Mouse (Mus musculus) liver, embryonic 14.5 days (tissue): ENCODE measurements around the gene Dtx4. TPM values are rescaled to one million over a fixed set of nuclear protein-coding genes. Genes with fewer than 3 reads are reported as not detected.

Experiments
- ATAC-seq: fragments of 200-750 bp; cut with Nextera tagmentation; 2 replicates; pipeline ENCODE4 v1.8.0; 2017; ENCODE audit warnings: moderate number of reproducible peaks, mild to moderate bottlenecking, moderate library complexity; ENCODE audit not compliant: insufficient read depth
- DNase-seq, 3 experiments: peaks; one replicate each; pipeline ENCODE4 v3.0.0-alpha.2; 2012 to 2013; ENCODE audit warnings: low read depth in 3 of 3, low spot score in 3 of 3
- H3K27ac ChIP-seq: fragments of 300-500 bp; sonication (generic); 2 replicates; pipeline ENCODE4 v1.5.1; 2014; ENCODE audit warnings: moderate library complexity, mild to moderate bottlenecking, control low read depth, inconsistent platforms
- H3K27me3 ChIP-seq: fragments of 300-500 bp; sonication (generic); 2 replicates; pipeline ENCODE4 v1.6.1; 2014; ENCODE audit warnings: mild to moderate bottlenecking, low read length, moderate library complexity; ENCODE audit not compliant: control insufficient read depth, insufficient read depth
- H3K36me3 ChIP-seq: fragments of 300-500 bp; sonication (generic); replicated peaks from 2 replicates; pipeline ENCODE4 v1.6.1; 2014; ENCODE audit warnings: low read depth; ENCODE audit not compliant: control insufficient read depth, insufficient read depth
- H3K4me1 ChIP-seq, 2 experiments: fragments of 200-500 bp in 1 of 2; fragments of 300-500 bp in 1 of 2; sonication (generic) in 1 of 2; replicated peaks; 2 replicates each; pipeline ENCODE4 v1.6.1; 2012 to 2014; ENCODE audit warnings: antibody characterized with exemption in 1 of 2, inconsistent platforms in 1 of 2, low read length in 1 of 2; ENCODE audit not compliant: control insufficient read depth in 2 of 2, insufficient read depth in 2 of 2
- H3K4me2 ChIP-seq: fragments of 300-500 bp; sonication (generic); 2 replicates; pipeline ENCODE4 v1.6.1; 2014; ENCODE audit warnings: low read depth, mild to moderate bottlenecking, control low read depth, moderate library complexity
- H3K4me3 ChIP-seq, 2 experiments: fragments of 200-500 bp in 1 of 2; fragments of 300-500 bp in 1 of 2; sonication (generic) in 1 of 2; 2 replicates each; pipeline ENCODE4 v1.5.1; 2012 to 2014; ENCODE audit warnings: low read depth in 2 of 2, low read length in 2 of 2, mild to moderate bottlenecking in 2 of 2, control low read depth in 1 of 2, inconsistent platforms in 1 of 2, moderate library complexity in 1 of 2; ENCODE audit not compliant: insufficient read depth in 1 of 2
- H3K9ac ChIP-seq: fragments of 300-500 bp; sonication (generic); replicated peaks from 2 replicates; pipeline ENCODE4 v1.6.1; 2014; ENCODE audit warnings: mild to moderate bottlenecking, control low read depth, moderate library complexity
- H3K9me3 ChIP-seq: fragments of 300-500 bp; sonication (generic); 2 replicates; pipeline ENCODE4 v1.6.1; 2016; ENCODE audit warnings: low read length, mixed read lengths; ENCODE audit not compliant: control insufficient read depth
- CTCF ChIP-seq: IDR thresholded peaks from 2 replicates; pipeline ENCODE4 v1.5.1; 2016; ENCODE audit warnings: antibody characterized with exemption, low read depth, control low read depth
- EP300 ChIP-seq: IDR thresholded peaks from 2 replicates; pipeline ENCODE4 v1.6.1; 2016; ENCODE audit warnings: antibody characterized with exemption, low read depth
- WGBS: fragments of 180-500 bp; shearing (Covaris S2); extraction: QIAGEN DNeasy Blood & Tissue Kit; methylation state at CpG from one replicate; pipeline ENCODE4 v1.1.7; 2014; ENCODE audit not compliant: insufficient replicate concordance; 5-methylcytosine and 5-hydroxymethylcytosine counted together
- polyA plus RNA-seq, 2 experiments: library from polyadenylated mRNA; depleted of rRNA in 1 of 2; stranded (reverse) in 1 of 2; unstranded in 1 of 2; fragments of >200 nt; fragmentation: Nextera tagmentation in 1 of 2; extraction: Ambion mirVana in 1 of 2; gene quantifications; 2 replicates each; pipeline versions ENCODE4 v1.2.1 to v1.2.3; 2012 to 2014

Dtx4 gene
- polyA plus RNA-seq, 2 experiments = 1.5 to 1.6 TPM

DNA sequence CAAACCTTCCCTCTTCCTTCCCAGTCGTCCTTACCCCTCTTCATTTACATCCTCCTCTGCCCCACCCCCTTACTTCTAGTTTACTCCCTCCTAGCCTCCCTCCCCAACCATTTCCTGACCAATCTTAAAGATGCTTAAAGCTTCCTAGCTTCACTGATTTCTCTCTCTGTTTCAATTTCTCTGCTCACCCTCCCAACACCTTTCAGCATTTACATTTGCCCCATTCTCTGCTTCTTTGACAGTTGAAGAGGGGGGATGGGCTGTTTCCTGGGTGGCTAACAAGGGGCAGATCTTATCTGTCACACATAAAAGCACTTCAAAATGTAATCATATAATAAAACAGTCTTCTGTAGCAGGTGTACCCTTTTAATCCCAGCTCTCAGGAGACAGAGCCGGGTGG, 40.4 kb upstream of the Dtx4 start:
- Histone ChIP-seq H3K4me3 (no peak overlapping the region), H3K9ac (no peak overlapping the region), H3K27ac (no peak overlapping the region), H3K9me3 (no peaks in the 10 kb centered on the region), H3K4me2 (no peak overlapping the region), H3K27me3 (no peaks in the 10 kb centered on the region), H3K36me3 (no peaks in the 10 kb centered on the region), H3K4me1 (no peaks in the 10 kb centered on the region)
- TF ChIP-seq CTCF (no peak), EP300 (no peak)
- WGBS = 13% methylated on average over 2 of the region's 2 CpGs
- ATAC-seq = no peak
- no peak for DNase-seq

DNA sequence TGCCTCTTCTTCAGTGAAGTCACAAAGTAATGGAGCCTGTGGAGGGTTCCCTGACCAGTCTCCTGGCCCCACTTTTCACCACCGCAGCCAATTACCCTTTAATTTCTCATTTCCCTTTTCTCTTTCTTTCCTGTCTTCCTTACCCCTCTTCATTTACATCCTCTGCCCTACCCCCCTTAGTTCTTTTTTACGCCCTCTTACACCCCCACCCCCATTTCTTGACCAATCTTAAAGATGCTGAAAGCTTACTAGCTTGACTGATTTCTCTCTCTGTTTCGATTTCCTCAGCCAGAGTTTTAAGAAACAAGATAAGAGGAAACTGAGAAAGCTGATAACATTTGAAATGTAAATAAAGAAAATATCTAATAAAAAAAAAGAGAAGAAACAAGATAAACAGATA, 39.5 kb upstream of the Dtx4 start:
- no peaks in the 10 kb centered on the region for H3K4me1 ChIP-seq
- TF ChIP-seq EP300 (no peak), CTCF (no peak)
- no peak overlapping the region for H3K4me3 ChIP-seq
- H3K27ac ChIP-seq = no peak overlapping the region
- no peak overlapping the region for H3K4me2 ChIP-seq
- DNase-seq (no peak), ATAC-seq (no peak)
- H3K9ac ChIP-seq = no peak overlapping the region
- H3K36me3 ChIP-seq = no peaks in the 10 kb centered on the region
- H3K9me3 ChIP-seq = no peaks in the 10 kb centered on the region
- no peaks in the 10 kb centered on the region for H3K27me3 ChIP-seq
- 40% methylated on average over 3 of the region's 3 CpGs for WGBS

DNA sequence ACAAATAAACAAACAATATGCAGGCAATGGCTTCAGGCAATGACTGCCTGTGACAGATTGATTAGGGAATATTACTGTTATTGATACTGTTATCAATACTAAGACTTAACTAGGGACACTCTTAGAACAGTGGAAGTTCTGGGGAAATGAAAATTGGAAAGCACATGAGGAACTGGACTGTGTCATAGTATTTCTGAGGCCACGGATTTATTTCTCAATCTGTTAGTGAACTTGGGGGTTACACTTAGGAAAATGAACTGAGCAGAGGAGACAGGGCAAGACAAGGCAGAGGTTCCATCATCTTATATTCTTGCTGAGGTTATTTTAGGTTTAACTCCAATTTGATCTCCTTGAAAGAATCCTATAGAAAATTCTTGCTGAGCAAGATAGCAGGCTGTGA, 38.7 kb upstream of the Dtx4 start:
- WGBS = 49% methylated on average over 1 of the region's 1 CpGs
- no peak for ATAC-seq
- DNase-seq = no peak

DNA sequence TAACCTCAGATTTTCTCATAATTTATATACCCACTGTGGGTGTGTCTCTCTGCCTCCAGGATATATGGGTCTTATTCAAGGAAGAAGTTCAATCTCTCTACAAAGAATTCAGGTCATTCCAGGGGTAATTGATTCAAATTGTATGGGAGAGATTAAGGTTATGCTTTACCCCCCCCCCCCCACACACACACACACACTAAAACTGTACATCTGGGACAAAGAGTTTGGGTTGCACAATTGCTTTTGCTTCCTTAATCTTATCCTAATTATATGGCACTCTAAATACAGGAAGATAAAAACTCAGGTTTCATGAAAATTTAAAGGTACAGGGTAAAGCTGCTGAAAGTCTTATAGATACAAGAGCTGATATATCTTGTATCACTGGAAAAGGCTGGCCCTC, 35.9 kb upstream of the Dtx4 start:
- TF ChIP-seq CTCF (no peak), EP300 (no peak)
- H3K36me3 ChIP-seq = no peaks in the 10 kb centered on the region
- H3K9ac ChIP-seq = no peak overlapping the region
- no peak overlapping the region for H3K4me3 ChIP-seq
- DNase-seq (no peak), ATAC-seq (no peak)
- H3K4me1 ChIP-seq = no peaks in the 10 kb centered on the region
- H3K27me3 ChIP-seq = no peaks in the 10 kb centered on the region
- H3K27ac ChIP-seq = no peak overlapping the region
- H3K4me2 ChIP-seq = no peak overlapping the region
- no peaks in the 10 kb centered on the region for H3K9me3 ChIP-seq

More for the DNA sequence above, 38.7 kb upstream of the Dtx4 start:
- no peak overlapping the region for H3K27ac ChIP-seq
- H3K4me1 ChIP-seq = no peaks in the 10 kb centered on the region
- no peak for TF ChIP-seq EP300
- TF ChIP-seq CTCF = no peak
- no peak overlapping the region for H3K9ac ChIP-seq
- H3K4me3 ChIP-seq = no peak overlapping the region
- H3K9me3 ChIP-seq = no peaks in the 10 kb centered on the region
- no peak overlapping the region for H3K4me2 ChIP-seq
- H3K27me3 ChIP-seq = no peaks in the 10 kb centered on the region
- H3K36me3 ChIP-seq = no peaks in the 10 kb centered on the region

DNA sequence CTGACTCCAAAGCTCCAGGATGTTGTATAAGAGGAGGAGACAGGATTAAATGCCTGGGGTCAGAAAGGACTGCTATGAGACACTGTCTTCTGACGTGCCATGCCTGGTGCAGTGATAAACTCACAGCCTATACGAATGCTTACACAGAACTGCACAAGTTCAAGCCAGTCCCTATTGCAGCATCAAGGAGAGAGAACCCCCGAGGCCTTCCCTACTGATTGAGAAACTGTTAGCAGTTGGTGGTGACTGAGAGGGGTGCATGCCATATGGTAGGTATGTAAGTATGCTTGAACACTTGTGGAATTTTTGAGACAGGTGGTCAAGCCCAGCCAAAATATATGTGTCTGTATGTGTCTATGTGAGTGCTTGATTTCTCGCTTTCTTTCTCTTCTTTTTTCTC, 22.1 kb upstream of the Dtx4 start:
- Histone ChIP-seq H3K9me3 (no peaks in the 10 kb centered on the region), H3K36me3 (no peaks in the 10 kb centered on the region), H3K9ac (no peak overlapping the region), H3K27me3 (no peaks in the 10 kb centered on the region), H3K4me3 (no peak overlapping the region), H3K4me1 (no peaks in the 10 kb centered on the region), H3K4me2 (no peak overlapping the region), H3K27ac (no peak overlapping the region)
- DNase-seq (no peak), ATAC-seq (no peak)
- TF ChIP-seq EP300 = no peak
- no peak for TF ChIP-seq CTCF
- 40% methylated on average over 4 of the region's 4 CpGs for WGBS

DNA sequence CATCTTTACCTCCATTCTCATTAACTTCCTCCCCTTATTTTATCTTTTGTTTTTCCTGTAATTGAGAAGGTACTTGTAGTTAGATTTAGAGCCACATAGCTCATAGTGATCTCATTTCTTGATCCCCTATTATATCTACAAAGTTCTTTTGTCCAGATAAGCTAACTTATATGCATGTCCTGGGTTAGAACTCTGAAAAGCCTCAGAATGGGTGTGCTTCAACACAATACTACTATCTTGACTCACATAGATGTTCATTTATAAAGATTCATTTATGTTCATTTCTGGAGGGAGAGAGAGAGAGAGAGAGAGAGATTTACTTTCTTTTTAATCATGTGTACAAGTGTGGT, 17.3 kb upstream of the Dtx4 start:
- no peak for ATAC-seq
- Histone ChIP-seq H3K4me1 (0 out of 4 replicates have a peak, but pooled peaks cover 0 to 2% of the 10 kb centered on the region in 2 experiments), H3K27ac (no peak overlapping the region), H3K9me3 (no peaks in the 10 kb centered on the region), H3K4me3 (no peak overlapping the region), H3K27me3 (no peaks in the 10 kb centered on the region), H3K36me3 (no peaks in the 10 kb centered on the region), H3K9ac (no peak overlapping the region), H3K4me2 (peak overlapping the region; percentile 64)
- TF ChIP-seq CTCF = no peak
- no peak for DNase-seq
